Mouse (Mus musculus): Measurements from ENCODE around the gene Nkx2-5.

The Nkx2-5 gene

DNA sequence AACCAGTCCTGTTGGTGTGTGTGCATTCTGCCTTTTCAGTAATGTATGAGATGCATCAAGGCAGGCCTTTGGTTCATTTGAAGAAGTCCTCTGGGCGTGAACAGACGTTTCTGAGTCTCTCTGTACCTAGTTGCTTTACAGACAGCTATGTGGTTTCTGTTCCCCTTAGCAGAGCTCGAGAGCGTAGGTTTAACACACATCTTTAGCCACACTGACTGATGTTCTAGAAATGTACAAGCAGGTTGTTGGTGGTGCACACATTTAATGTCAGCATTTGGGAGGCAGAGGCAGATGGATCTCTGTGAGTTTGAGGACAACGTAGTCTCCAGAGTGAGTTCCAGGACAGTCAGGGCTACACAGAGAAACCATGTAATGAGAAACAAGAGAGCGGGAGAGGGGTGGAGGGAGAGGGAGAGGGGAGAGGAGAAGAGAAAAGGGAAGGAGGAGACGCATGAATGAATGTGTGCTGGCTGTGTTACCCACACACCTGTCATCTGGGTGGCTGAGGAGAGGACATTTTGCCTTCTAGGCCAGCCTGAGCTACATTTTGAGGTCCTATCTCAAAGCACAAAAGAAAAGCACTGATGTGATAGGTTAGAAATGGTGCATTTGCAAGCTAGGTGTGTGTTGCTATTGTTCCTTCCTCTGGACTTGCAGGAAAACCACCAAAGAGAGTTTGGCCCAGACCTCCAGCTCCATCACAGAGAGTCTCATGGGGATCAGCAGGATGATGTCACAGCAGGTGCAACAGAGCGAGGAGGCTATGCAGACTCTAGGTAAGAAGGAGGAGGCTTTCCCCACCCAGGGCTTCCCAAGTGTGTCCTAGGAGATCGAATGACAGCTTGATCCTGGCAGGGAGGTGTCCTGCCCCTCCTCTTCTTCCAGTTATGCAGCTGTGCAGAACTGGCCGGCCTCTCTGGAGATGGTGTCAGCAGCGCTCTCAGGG, 54.3 kb downstream of the Nkx2-5 start:
- no peak for DNase-seq (ENCODE audit: extremely low read depth, insufficient read length, low spot score)

- DNase-seq (ENCODE audit: extremely low read depth, insufficient read length, low spot score): no peak
Measured at GRCm38 (mm10) chr17:26789460-26790268, 55.1 kb downstream of the Nkx2-5 start.

DNA sequence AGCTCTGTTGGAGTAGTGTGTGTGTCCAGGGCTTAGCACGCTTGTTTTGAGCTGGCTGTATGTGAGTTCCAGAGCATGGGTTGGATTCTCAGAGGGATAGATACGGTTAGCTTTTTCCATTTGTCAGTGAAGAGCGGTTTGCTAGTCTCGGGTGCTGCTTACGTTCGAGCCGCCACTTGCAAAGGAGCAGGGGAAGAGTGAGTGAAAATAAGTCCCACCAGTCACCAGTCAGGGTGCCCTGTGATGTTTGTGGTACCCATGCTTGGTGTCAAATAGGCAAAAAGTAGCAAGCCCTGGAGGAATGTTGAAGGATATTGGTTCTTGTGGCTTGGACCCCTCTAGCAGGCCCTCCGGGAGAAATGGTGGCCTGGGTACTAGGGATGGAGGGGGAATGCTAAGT, 55.8 kb downstream of the Nkx2-5 start:
- DNase-seq (ENCODE audit: extremely low read depth, insufficient read length, low spot score): no peak
